Mouse (Mus musculus): ENCODE measurements around the gene Dyrk1b. TPM values are rescaled to one million over a fixed set of nuclear protein-coding genes. Genes with fewer than 3 reads are reported as not detected.

Gene Dyrk1b
- polyA plus RNA-seq, 1 experiment from 2014 or later: 18.1 TPM

DNA sequence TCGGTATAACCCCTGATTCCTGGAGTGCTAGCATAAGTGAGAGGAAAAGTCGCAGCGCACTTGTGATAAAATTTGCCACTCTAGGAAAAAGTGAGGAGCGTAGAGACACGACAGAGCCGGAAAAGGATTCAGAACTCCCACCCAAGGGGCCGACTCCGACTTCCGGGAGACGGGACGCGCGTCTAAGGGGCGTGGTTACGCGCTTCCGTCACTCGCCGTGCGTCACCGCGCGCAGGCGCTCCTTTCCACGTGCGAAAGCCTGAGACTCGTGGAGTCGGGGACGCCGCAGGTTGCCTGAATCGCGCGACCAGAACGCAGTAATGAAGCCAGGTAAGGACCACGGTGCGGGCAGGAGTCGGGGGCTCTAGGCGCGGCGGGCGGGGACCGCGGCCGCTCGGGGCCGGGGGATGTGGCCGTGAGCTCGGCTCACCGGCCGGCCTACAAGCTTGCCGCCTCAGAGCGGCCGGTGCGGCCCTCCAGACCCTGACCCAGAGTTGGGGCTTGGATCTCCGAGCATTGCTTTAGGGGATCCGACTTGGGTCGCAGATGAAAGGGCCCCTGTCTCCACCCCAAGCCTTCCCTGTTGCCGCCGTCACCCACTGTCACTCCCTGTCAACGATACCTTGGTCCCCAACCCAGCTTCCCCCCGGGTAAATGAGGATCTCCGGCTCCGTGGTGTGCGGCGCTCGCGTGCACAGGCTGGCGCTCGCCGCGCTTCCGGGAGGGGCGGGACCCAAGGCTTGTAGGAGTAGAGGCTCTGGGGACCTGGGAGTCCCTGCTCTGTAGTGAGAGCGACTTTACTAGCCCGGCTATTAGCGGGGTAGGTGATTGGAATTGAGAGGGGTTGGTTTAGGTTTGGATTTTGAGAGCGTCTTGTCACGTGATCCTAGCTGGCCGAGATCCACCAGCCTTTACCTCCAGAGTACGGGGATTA is 9.5 kb upstream of the Dyrk1b start, which contains the start of gene Fbl:
TSS of gene Fbl (plus strand) at position 222 of the 934 bp plus-strand sequence.
- Histone ChIP-seq H3K27ac (replicated peaks) (peak within 1 kb of the TSS; percentile 86), H3K27me3 (no peaks in the 10 kb centered on the region), H3K9me3 (no peaks in the 10 kb centered on the region), H3K9ac (replicated peaks) (peak within 1 kb of the TSS; percentile 80), H3K4me2 (replicated peaks) (peak within 1 kb of the TSS; percentile 80), H3K4me1 (peaks cover 33% of the 10 kb centered on the region), H3K4me3 (peak within 1 kb of the TSS; percentile 96), H3K36me3 (no peaks in the 10 kb centered on the region)
- ATAC-seq (replicated peaks): peak; percentile 94
- WGBS: under 1% methylated on average over 80 of the region's 80 CpGs

DNA sequence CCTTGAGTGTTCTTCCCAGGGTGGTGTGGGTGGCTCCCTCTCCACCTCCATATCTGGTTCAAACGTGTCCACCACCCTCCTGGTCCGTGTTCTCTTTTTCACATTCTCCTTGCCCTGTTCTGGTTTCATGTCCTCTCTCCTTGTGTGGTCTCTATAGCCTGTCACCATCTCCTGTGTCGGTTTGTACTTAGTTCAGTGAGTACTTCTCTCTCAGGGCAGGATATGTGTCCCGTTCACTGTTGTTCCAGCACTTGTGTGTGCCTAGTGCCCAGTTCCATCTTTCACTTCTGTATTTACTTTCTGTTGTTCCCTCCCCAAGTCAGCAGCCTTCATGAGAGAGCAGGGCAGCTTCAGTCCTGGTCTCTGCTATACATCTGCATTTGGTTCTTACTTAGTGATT is 3.9 kb upstream of the Dyrk1b start:
- H3K36me3 ChIP-seq: peaks cover 32% of the 10 kb centered on the region
- H3K4me1 ChIP-seq: peaks cover 16% of the 10 kb centered on the region
- H3K9ac ChIP-seq (replicated peaks): no peak overlapping the region
- no peak for ATAC-seq (replicated peaks)
- H3K4me2 ChIP-seq (replicated peaks): no peak overlapping the region
- 92% methylated on average over 4 of the region's 4 CpGs for WGBS
- H3K27me3 ChIP-seq: no peaks in the 10 kb centered on the region
- H3K27ac ChIP-seq (replicated peaks): no peak overlapping the region
- no peak overlapping the region for H3K4me3 ChIP-seq
- no peaks in the 10 kb centered on the region for H3K9me3 ChIP-seq

DNA sequence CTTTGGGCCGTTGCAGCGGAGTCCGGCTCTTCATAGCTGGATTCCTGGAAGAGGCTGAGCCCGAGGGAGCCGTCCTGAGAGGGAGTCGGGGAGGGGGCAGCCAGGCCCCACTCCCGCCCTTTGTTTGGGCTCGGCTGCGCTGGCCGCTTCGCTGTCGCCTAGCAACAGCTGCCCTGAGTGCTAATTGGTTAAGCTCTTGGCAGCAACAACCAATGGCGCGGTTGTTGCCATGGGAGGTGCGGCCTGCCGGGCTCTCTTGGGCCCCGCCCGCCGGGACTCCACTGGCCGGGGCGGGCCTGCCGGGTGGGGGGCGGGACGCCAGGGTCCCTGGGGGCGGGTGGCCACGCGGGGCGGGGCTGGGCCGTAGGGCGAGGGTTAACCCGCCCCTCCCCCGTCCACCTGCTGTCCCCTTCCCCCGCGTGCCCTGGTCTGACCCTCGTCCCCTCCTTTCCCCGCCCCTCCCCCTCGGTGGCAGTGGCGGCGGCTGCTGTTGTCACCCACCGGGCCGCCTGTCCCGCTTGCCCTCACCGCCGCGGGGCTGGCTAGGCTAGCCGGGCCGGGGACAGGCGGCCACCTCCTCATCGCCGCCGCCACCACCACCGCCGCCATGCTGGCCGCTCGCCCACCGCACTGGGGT is 590 bp downstream of the Dyrk1b start:
- Histone ChIP-seq H3K4me2 (replicated peaks) (peak overlapping the region; percentile 66), H3K9me3 (no peaks in the 10 kb centered on the region), H3K27me3 (no peaks in the 10 kb centered on the region), H3K4me3 (peak overlapping the region; percentile 99), H3K27ac (replicated peaks) (peak overlapping the region; percentile 97), H3K9ac (replicated peaks) (peak overlapping the region; percentile 94), H3K36me3 (peaks cover 68% of the 10 kb centered on the region), H3K4me1 (peaks cover 13% of the 10 kb centered on the region)
- WGBS: 0% methylated on average over 32 of the region's 56 CpGs
- peak; percentile 95 for ATAC-seq (replicated peaks)

DNA sequence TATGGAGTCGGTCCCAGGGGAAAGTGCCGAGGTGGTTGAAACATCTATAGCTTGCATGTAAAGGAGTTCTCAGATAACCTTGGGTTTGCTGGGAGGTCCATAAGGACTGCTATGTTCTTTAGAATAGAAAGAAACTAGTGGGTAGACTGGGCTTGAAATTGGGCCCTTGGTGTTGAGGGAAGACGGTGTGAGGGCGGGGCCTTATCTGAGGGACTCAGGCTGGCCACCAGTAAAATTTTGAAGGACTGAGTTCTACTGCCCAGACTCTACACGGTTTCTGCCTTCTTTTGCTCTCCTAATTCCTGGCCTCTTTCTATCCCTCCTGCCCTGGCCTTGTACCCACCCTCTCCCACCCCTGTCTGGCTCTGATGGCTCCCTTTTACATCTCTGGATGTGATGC is 1.6 kb downstream of the Dyrk1b start:
- H3K4me1 ChIP-seq: peaks cover 13% of the 10 kb centered on the region
- peak overlapping the region; percentile 99 for H3K4me3 ChIP-seq
- H3K27ac ChIP-seq (replicated peaks): no peak overlapping the region
- no peaks in the 10 kb centered on the region for H3K9me3 ChIP-seq
- peak overlapping the region; percentile 94 for H3K9ac ChIP-seq (replicated peaks)
- no peaks in the 10 kb centered on the region for H3K27me3 ChIP-seq
- peaks cover 72% of the 10 kb centered on the region for H3K36me3 ChIP-seq
- 77% methylated on average over 5 of the region's 5 CpGs for WGBS
- ATAC-seq (replicated peaks): no peak
- peak overlapping the region; percentile 66 for H3K4me2 ChIP-seq (replicated peaks)

DNA sequence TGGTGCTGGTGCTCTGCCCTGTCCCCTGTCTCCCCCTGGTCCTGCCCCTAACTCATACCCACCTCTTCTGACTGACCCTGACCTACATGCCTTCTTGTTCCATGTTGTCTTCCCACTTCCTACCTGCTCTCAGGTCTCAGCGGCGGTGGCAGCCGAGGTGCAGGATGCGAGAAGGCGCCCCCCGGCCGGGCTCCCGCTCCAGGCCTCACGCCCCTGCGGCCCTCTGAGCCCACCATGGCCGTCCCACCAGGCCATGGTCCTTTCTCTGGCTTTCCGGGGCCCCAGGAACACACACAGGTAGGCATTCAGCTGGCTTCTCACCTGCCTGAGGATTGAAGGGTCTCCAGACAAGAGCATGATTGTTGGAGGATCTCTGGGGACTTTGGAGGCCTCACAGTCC is 2.1 kb downstream of the Dyrk1b start:
- H3K27me3 ChIP-seq: no peaks in the 10 kb centered on the region
- WGBS: 94% methylated on average over 12 of the region's 12 CpGs
- no peaks in the 10 kb centered on the region for H3K9me3 ChIP-seq
- peak overlapping the region; percentile 94; the same call in 1 of the 2 replicates for H3K9ac ChIP-seq (replicated peaks)
- peaks cover 13% of the 10 kb centered on the region for H3K4me1 ChIP-seq
- no peak overlapping the region for H3K4me3 ChIP-seq
- peaks cover 72% of the 10 kb centered on the region for H3K36me3 ChIP-seq
- no peak overlapping the region for H3K4me2 ChIP-seq (replicated peaks)
- H3K27ac ChIP-seq (replicated peaks): no peak overlapping the region
- no peak for ATAC-seq (replicated peaks)

DNA sequence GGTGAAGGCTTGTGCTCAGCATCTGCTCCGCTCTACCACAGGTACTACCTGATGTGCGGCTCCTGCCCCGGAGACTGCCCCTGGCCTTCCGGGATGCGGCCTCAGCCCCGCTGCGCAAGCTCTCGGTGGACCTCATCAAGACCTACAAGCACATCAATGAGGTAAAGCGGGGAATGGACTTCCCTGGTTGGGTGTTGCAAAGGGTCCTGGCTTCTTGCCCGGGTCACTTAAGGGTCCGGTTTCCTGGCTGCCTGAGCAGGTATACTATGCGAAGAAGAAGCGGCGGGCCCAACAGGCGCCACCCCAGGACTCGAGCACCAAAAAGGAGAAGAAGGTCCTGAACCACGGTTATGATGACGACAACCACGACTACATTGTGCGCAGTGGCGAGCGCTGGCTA is 3.1 kb downstream of the Dyrk1b start:
- no peaks in the 10 kb centered on the region for H3K27me3 ChIP-seq

DNA sequence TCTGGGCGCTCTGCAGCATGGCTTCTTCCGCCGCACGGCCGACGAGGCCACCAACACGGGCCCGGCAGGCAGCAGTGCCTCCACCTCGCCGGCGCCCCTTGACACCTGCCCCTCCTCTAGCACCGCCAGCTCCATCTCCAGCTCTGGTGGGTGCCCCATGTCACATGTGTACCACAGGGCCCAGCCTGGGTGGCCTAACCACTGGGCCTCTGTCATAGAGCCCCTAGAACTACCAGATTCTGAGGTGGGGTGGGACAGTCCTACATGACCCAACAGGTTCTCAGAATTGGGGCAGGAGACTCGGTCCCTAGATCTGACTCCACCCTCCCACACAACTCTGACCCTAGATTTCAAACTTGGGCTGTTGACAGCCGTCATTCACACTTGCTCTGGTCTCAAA is 6.6 kb downstream of the Dyrk1b start:
- Histone ChIP-seq H3K4me3 (no peak overlapping the region), H3K9ac (replicated peaks) (no peak overlapping the region), H3K4me1 (peaks cover 8% of the 10 kb centered on the region), H3K36me3 (peaks cover 94% of the 10 kb centered on the region), H3K27me3 (no peaks in the 10 kb centered on the region), H3K4me2 (replicated peaks) (no peak overlapping the region), H3K27ac (replicated peaks) (no peak overlapping the region), H3K9me3 (no peaks in the 10 kb centered on the region)
- ATAC-seq (replicated peaks): no peak
- WGBS: 95% methylated on average over 14 of the region's 14 CpGs

More for the DNA sequence above, 3.1 kb downstream of the Dyrk1b start:
- no peaks in the 10 kb centered on the region for H3K9me3 ChIP-seq
- peaks cover 72% of the 10 kb centered on the region for H3K36me3 ChIP-seq
- ATAC-seq (replicated peaks): no peak
- H3K4me3 ChIP-seq: no peak overlapping the region
- 95% methylated on average over 22 of the region's 22 CpGs for WGBS
- no peak overlapping the region for H3K9ac ChIP-seq (replicated peaks)
- H3K4me1 ChIP-seq: peaks cover 13% of the 10 kb centered on the region
- no peak overlapping the region for H3K27ac ChIP-seq (replicated peaks)
- H3K4me2 ChIP-seq (replicated peaks): no peak overlapping the region

DNA sequence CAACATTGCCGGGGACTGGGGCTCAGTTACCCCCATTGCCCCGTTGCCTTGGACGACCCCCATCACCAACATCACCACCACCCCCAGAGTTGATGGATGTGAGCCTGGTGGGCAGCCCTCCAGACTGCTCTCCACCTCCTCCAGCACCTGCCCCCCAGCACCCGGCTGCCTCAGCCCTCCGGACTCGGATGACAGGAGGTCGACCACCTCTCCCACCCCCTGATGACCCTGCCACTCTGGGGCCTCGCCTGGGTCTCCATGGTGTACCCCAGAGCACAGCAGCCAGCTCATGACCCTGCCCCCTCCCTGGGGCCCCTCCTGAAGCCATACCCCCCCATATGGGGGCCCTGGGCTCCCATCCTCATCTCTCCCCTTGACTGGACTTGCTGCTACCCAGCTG is 7.4 kb downstream of the Dyrk1b start:
- Histone ChIP-seq H3K36me3 (peaks cover 98% of the 10 kb centered on the region), H3K9ac (replicated peaks) (no peak overlapping the region), H3K9me3 (no peaks in the 10 kb centered on the region), H3K4me3 (no peak overlapping the region), H3K4me1 (peaks cover under 1% of the 10 kb centered on the region; the same call in 1 of the 2 replicates), H3K4me2 (replicated peaks) (no peak overlapping the region), H3K27me3 (no peaks in the 10 kb centered on the region), H3K27ac (replicated peaks) (no peak overlapping the region)
- 92% methylated on average over 8 of the region's 8 CpGs for WGBS
- ATAC-seq (replicated peaks): no peak

DNA sequence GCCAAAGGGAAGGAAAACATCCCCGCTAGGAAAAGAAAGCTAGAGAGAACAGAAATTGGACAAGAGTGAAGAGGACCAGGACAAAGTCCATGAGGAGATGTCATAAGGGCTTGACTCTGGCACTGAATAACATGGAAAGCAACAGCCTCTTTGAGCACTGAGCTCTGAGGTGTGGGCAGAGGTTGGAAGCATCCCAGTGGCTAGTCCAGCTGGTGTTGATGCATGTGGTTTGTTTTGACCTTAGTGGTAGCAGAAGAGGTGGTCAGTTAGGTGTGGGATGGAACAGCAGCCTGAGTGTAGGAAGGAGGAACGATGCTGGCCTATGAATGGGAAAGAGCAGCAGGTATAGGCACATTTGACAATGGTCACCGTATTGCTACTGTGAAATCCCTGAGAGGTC is 12.2 kb downstream of the Dyrk1b start:
- peaks cover 82% of the 10 kb centered on the region for H3K36me3 ChIP-seq
- H3K4me3 ChIP-seq: no peak overlapping the region
- no peak overlapping the region for H3K27ac ChIP-seq (replicated peaks)
- H3K9ac ChIP-seq (replicated peaks): no peak overlapping the region
- no peaks in the 10 kb centered on the region for H3K27me3 ChIP-seq
- no peaks in the 10 kb centered on the region for H3K4me1 ChIP-seq
- no peak overlapping the region for H3K4me2 ChIP-seq (replicated peaks)
- H3K9me3 ChIP-seq: no peaks in the 10 kb centered on the region
- WGBS: 95% methylated on average over 3 of the region's 3 CpGs
- ATAC-seq (replicated peaks): no peak

DNA sequence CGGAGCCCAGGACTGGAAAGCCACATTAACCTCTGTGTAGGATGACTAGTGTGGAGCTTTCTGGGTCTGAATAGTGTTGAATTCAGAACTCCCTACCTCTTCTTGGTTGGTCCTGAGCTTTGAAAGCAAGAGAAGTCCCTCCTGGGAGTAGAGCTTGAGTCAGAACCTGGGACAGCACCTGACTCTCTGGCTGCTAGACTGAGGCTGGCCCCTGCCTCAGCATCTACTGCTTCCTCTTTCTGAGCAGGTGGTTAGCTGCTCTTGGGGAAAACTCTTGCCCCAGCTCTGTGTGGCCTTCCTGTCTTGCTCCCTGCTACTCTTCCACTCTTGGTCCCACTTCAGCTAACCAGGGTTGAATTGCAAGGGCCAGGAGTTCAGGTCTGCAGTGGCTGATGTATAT is 12.6 kb downstream of the Dyrk1b start:
- Histone ChIP-seq H3K27ac (replicated peaks) (no peak overlapping the region), H3K4me1 (no peaks in the 10 kb centered on the region), H3K4me2 (replicated peaks) (no peak overlapping the region), H3K27me3 (no peaks in the 10 kb centered on the region), H3K36me3 (peaks cover 78% of the 10 kb centered on the region), H3K9me3 (no peaks in the 10 kb centered on the region), H3K9ac (replicated peaks) (no peak overlapping the region), H3K4me3 (no peak overlapping the region)
- WGBS: 100% methylated on average over 1 of the region's 1 CpGs
- no peak for ATAC-seq (replicated peaks)

DNA sequence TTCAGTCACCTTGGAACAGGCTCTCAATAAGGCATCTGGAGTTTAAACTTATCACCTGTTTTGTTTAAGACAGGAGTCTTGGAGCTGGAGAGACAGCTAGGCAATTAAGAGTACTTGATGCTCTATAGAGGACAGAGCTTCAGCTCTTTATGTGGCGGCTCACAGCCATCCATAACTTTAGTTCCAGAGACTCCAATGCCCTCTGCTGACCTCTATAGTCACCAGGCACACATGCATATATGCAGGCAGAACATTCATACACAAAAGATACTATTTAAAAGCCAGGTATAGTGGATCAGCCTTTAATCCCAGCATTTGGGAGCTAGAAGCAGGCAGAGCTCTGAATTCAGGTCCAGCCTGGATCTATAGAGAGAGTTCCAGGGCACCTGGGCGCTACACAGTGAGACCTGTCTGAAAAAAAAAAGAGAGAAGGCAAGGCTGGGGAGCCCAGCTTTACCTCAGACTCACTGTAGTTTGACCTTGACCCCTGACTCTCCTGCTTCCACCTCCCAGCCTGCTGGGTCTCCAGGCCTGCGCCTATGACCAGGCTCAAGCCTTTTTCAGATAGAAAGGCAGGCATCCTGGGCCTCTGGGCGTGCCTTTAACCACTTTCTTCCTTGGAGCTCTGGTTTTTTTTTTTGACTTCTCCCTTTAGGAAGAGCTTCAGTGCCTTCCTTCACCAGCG is 16.3 kb downstream of the Dyrk1b start:
- H3K27me3 ChIP-seq: no peaks in the 10 kb centered on the region
- no peaks in the 10 kb centered on the region for H3K9me3 ChIP-seq
- no peak overlapping the region for H3K4me2 ChIP-seq (replicated peaks)
- H3K27ac ChIP-seq (replicated peaks): no peak overlapping the region
- WGBS: 86% methylated on average over 5 of the region's 5 CpGs
- H3K4me3 ChIP-seq: no peak overlapping the region
- H3K9ac ChIP-seq (replicated peaks): no peak overlapping the region
- H3K36me3 ChIP-seq: peaks cover 43% of the 10 kb centered on the region
- H3K4me1 ChIP-seq: no peaks in the 10 kb centered on the region
- no peak for ATAC-seq (replicated peaks)

DNA sequence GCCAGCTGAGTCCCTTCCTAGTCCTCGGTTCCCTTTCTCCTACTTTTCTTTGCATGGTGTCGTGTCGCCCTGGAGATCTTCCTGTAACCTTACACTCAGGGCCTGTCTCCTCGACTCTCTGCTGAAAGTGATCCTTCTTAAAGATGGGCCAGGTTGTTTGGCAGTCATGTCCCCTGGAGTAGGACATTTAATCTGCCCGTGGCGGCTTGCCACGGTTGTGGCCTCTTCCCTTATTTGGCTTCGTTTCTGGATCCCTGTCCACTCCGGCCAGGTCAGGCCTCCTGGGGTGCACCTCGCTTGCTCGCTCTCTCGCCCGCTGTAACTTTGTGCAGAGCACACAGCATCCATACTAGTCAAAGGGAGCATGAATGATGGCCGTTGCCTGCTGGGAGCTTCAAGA is 17.3 kb downstream of the Dyrk1b start:
- H3K27me3 ChIP-seq: no peaks in the 10 kb centered on the region
- no peak overlapping the region for H3K4me2 ChIP-seq (replicated peaks)
- H3K9ac ChIP-seq (replicated peaks): no peak overlapping the region
- H3K9me3 ChIP-seq: no peaks in the 10 kb centered on the region
- 83% methylated on average over 14 of the region's 14 CpGs for WGBS
- H3K36me3 ChIP-seq: peaks cover 34% of the 10 kb centered on the region
- no peaks in the 10 kb centered on the region for H3K4me1 ChIP-seq
- H3K27ac ChIP-seq (replicated peaks): no peak overlapping the region
- no peak for ATAC-seq (replicated peaks)
- H3K4me3 ChIP-seq: no peak overlapping the region
